Mouse (Mus musculus) myocyte (in vitro differentiated cells): ENCODE measurements around the gene Tmem236.

Experiments
- CEBPB ChIP-seq: IDR thresholded peaks from 2 replicates; pipeline ENCODE4 v1.6.1; 2011; ENCODE audit warnings: mild to moderate bottlenecking, moderate library complexity; ENCODE audit not compliant: poor library complexity, insufficient read depth, severe bottlenecking
- E2F4 ChIP-seq: IDR thresholded peaks from one replicate; pipeline ENCODE4 v1.6.1; 2011; ENCODE audit warnings: mild to moderate bottlenecking, control low read depth, moderate library complexity; ENCODE audit not compliant: insufficient read depth
- MAX ChIP-seq: IDR thresholded peaks from one replicate; pipeline ENCODE4 v1.6.1; 2011; ENCODE audit warnings: low read depth, mild to moderate bottlenecking, control low read depth
- MYOG ChIP-seq, 3 experiments: IDR thresholded peaks; one replicate each; pipeline ENCODE4 v1.6.1; 2011; ENCODE audit warnings: control low read depth in 2 of 3, low read depth in 2 of 3, mild to moderate bottlenecking in 2 of 3; ENCODE audit not compliant: insufficient read length in 2 of 3, control insufficient read depth in 1 of 3, insufficient read depth in 1 of 3
- POLR2A ChIP-seq: IDR thresholded peaks from one replicate; pipeline ENCODE4 v1.6.1; 2011; ENCODE audit warnings: low read depth, mild to moderate bottlenecking, control low read depth, moderate library complexity; ENCODE audit not compliant: insufficient read length
- POLR2AphosphoS2 ChIP-seq: IDR thresholded peaks from one replicate; pipeline ENCODE4 v1.6.1; 2011; ENCODE audit warnings: low read depth, control low read depth; ENCODE audit not compliant: insufficient read length
- REST ChIP-seq: IDR thresholded peaks from one replicate; pipeline ENCODE4 v1.6.1; 2011; ENCODE audit warnings: mild to moderate bottlenecking, control low read depth, moderate library complexity; ENCODE audit not compliant: insufficient read depth, insufficient read length
- SRF ChIP-seq: IDR thresholded peaks from one replicate; pipeline ENCODE4 v1.6.1; 2011; ENCODE audit warnings: low read depth; ENCODE audit not compliant: control insufficient read depth, insufficient read length
- TCF12 ChIP-seq: IDR thresholded peaks from one replicate; pipeline ENCODE4 v1.6.1; 2011; ENCODE audit warnings: mild to moderate bottlenecking, control low read depth; ENCODE audit not compliant: poor library complexity, insufficient read depth, severe bottlenecking

- TF ChIP-seq MYOG (IDR thresholded peaks at IDR 0.05; ENCODE audit: control insufficient read depth in 1 of 3, insufficient read depth in 1 of 3, insufficient read length in 2 of 3, low read depth in 2 of 3) (no peak), POLR2A (no peak), REST (no peak), POLR2AphosphoS2 (no peak), CEBPB (no peak), TCF12 (no peak), SRF (no peak), MAX (no peak), E2F4 (no peak)
Observed at GRCm38 (mm10) chr2:14216653-14217052, 42.3 kb downstream of the Tmem236 start.
